Mouse (Mus musculus): ENCODE measurements around the gene Lrrc52. TPM values are rescaled to one million over a fixed set of nuclear protein-coding genes. Genes with fewer than 3 reads are reported as not detected.

Lrrc52 gene
- polyA plus RNA-seq (2021; fragmentation: Nextera tagmentation) = not detected in 2 replicates
- long read RNA-seq, experiment 1 = 0 reads
- long read RNA-seq, experiment 2 = 0 reads

GRCm38 (mm10) chr1:167466765-167467426 lies at the start of gene Lrrc52:
TSS of gene Lrrc52 (minus strand) at chr1:167466780.

Other genes with a start within 250 kb of the Lrrc52 start
- 16.2 and 17.9 TPM in 2 replicates for gene Uck2, start 181.5 kb downstream of the Lrrc52 start, polyA plus RNA-seq (2021; fragmentation: Nextera tagmentation)
- 63.7 and 72.4 TPM in 2 replicates for gene Tmco1, start 158.4 kb downstream of the Lrrc52 start, polyA plus RNA-seq (2021; fragmentation: Nextera tagmentation)
- gene Aldh9a1, start 116.8 kb downstream of the Lrrc52 start, polyA plus RNA-seq (2021; fragmentation: Nextera tagmentation) = 27.0 and 32.1 TPM in 2 replicates
- gene Mgst3, start 72.9 kb downstream of the Lrrc52 start, polyA plus RNA-seq (2021; fragmentation: Nextera tagmentation) = 309 and 397 TPM in 2 replicates
- gene Rxrg, start 131.6 kb upstream of the Lrrc52 start, polyA plus RNA-seq (2021; fragmentation: Nextera tagmentation) = 20.3 and 23.6 TPM in 2 replicates
- gene Lmx1a, start 222.5 kb upstream of the Lrrc52 start, polyA plus RNA-seq (2021; fragmentation: Nextera tagmentation) = not detected in 2 replicates